Mouse (Mus musculus) kidney, postnatal 0 days (tissue): ENCODE results near the gene Acss3. TPM values are rescaled to one million over a fixed set of nuclear protein-coding genes. Genes with fewer than 3 reads are reported as not detected.

Source experiments
- ATAC-seq: fragments of 200-750 bp; cut with Nextera tagmentation; replicated peaks from 2 replicates; pipeline ENCODE4 v1.8.0; 2017; ENCODE audit warnings: low read depth, moderate number of reproducible peaks, moderate TSS enrichment, moderate library complexity; ENCODE audit not compliant: low FRiP score
- DNase-seq: peaks from one replicate; pipeline ENCODE4 v3.0.0-alpha.2; 2016; ENCODE audit warnings: low spot score
- H3K27ac ChIP-seq: fragments of 300-500 bp; sonication (generic); 2 replicates; pipeline ENCODE4 v1.5.1; 2014; ENCODE audit warnings: mild to moderate bottlenecking
- H3K27me3 ChIP-seq: fragments of 300-500 bp; sonication (generic); 2 replicates; pipeline ENCODE4 v1.6.1; 2014; ENCODE audit warnings: low read length, mixed read lengths; ENCODE audit not compliant: insufficient read depth
- H3K36me3 ChIP-seq: fragments of 300-500 bp; sonication (generic); 2 replicates; pipeline ENCODE4 v1.6.1; 2014; ENCODE audit warnings: low read length, mixed read lengths; ENCODE audit not compliant: insufficient read depth
- H3K4me1 ChIP-seq: fragments of 300-500 bp; sonication (generic); replicated peaks from 2 replicates; pipeline ENCODE4 v1.6.1; 2014; ENCODE audit warnings: antibody characterized with exemption, low read length, mixed read lengths; ENCODE audit not compliant: insufficient read depth
- H3K4me2 ChIP-seq: fragments of 300-500 bp; sonication (generic); 2 replicates; pipeline ENCODE4 v1.6.1; 2014; ENCODE audit warnings: mild to moderate bottlenecking, low read length, moderate library complexity, mixed read lengths
- H3K4me3 ChIP-seq: fragments of 300-500 bp; sonication (generic); replicated peaks from 2 replicates; pipeline ENCODE4 v1.5.1; 2014; ENCODE audit warnings: low read depth, low read length
- H3K9ac ChIP-seq: fragments of 300-500 bp; sonication (generic); 2 replicates; pipeline ENCODE4 v1.6.1; 2014; ENCODE audit warnings: low read depth, low read length
- H3K9me3 ChIP-seq: fragments of 300-500 bp; sonication (generic); replicated peaks from 2 replicates; pipeline ENCODE4 v1.6.1; 2016; ENCODE audit warnings: low read length, inconsistent platforms, mixed read lengths
- CTCF ChIP-seq: IDR thresholded peaks from 2 replicates; pipeline ENCODE4 v1.5.1; 2016; ENCODE audit warnings: antibody characterized with exemption, low read depth, mild to moderate bottlenecking, moderate library complexity
- WGBS: fragments of 180-500 bp; shearing (Covaris S2); extraction: QIAGEN DNeasy Blood & Tissue Kit; methylation state at CpG from one replicate; pipeline ENCODE4 v1.1.7; 2014; 5-methylcytosine and 5-hydroxymethylcytosine counted together
- polyA plus RNA-seq: library from polyadenylated mRNA; unstranded; fragments of >200 nt; fragmentation: Nextera tagmentation; extraction: Ambion mirVana; gene quantifications from 2 replicates; pipeline ENCODE4 v1.2.1, GENCODE M21; 2015

Gene Acss3
- polyA plus RNA-seq, 1 experiment from 2014 or later: 3.6 TPM

GRCm38 (mm10) chr10:107122744-107123528 lies 532 bp downstream of the Acss3 start:
- Histone ChIP-seq H3K4me1 (no peaks in the 10 kb centered on the region; the same call in 1 of the 2 replicates), H3K4me3 (peak overlapping the region; percentile 50), H3K9ac (peak overlapping the region; percentile 58), H3K36me3 (no peaks in the 10 kb centered on the region), H3K27me3 (no peaks in the 10 kb centered on the region), H3K9me3 (no peaks in the 10 kb centered on the region), H3K27ac (no peak overlapping the region), H3K4me2 (peak overlapping the region; percentile 65)
- no peak for DNase-seq
- TF ChIP-seq CTCF: no peak
- 15% methylated on average over 9 of the region's 9 CpGs for WGBS
- ATAC-seq: peak; percentile 59

DNA sequence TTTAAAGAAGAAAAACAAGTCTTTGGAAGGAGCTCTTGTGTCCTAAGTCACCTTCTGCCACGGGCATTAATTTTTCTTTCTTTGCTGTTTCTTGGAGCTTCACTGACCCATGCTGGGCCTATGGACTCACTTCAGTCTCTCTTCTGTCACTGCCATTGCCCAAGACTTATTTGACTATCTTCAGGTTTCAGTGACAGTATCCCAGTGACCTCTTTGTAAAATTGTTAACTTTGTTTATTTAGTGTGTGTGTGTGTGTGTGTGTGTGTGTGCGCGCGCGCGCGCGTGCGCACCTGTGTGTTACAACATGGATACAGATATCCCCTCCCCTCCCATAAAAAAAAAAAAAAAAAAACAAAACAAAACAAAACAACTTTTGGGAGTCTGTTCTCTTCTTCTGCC lies 2.2 kb downstream of the Acss3 start:
- ATAC-seq (no peak), DNase-seq (no peak)
- H3K4me1 ChIP-seq: no peaks in the 10 kb centered on the region; the same call in 1 of the 2 replicates
- H3K4me3 ChIP-seq: no peak overlapping the region
- no peak for TF ChIP-seq CTCF
- H3K4me2 ChIP-seq: no peak overlapping the region
- 96% methylated on average over 9 of the region's 9 CpGs for WGBS
- no peak overlapping the region for H3K9ac ChIP-seq
- H3K9me3 ChIP-seq: no peaks in the 10 kb centered on the region
- no peaks in the 10 kb centered on the region for H3K36me3 ChIP-seq
- no peaks in the 10 kb centered on the region for H3K27me3 ChIP-seq
- no peak overlapping the region for H3K27ac ChIP-seq

- H3K4me3 ChIP-seq: no peak overlapping the region
- no peak for TF ChIP-seq CTCF
- no peak for ATAC-seq
- 66% methylated on average over 2 of the region's 2 CpGs for WGBS
- H3K36me3 ChIP-seq: no peaks in the 10 kb centered on the region
- DNase-seq: no peak
- H3K27ac ChIP-seq: no peak overlapping the region
- H3K27me3 ChIP-seq: no peaks in the 10 kb centered on the region
- H3K9me3 ChIP-seq: no peaks in the 10 kb centered on the region
- no peaks in the 10 kb centered on the region; the same call in 1 of the 2 replicates for H3K4me1 ChIP-seq
- H3K9ac ChIP-seq: no peak overlapping the region
- no peak overlapping the region for H3K4me2 ChIP-seq
These were observed 4.3 kb downstream of the Acss3 start for GRCm38 (mm10) chr10:107119135-107119534.

DNA sequence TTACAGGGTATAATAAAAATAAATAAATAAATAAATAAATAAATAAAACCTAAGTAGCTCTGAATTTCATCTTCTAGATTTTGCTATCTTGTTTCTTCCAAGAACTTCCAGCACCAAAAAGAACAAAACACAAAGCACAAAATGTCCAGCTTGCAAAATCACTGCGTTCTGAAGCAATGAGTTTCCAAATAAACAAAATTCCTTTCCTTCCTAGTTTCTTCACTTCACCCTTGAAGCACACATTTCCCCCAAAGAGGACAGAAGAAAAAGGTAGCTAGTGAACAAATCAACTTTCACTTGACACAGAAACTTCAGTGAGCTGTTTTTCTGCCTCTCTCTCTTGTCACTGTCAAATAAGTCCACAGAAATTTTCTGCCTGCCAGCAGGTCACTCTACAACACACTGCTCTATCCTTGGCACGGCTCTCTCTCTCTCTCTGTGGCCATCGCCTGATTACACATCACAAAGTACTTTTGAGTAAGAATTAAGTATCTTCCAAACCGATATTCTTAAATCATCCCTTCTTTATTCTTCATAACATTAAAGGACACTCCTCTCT lies 6.7 kb downstream of the Acss3 start:
- H3K9me3 ChIP-seq: no peaks in the 10 kb centered on the region
- ATAC-seq (no peak), DNase-seq (peak; percentile 11)
- H3K27ac ChIP-seq: no peak overlapping the region
- WGBS: 45% methylated on average over 4 of the region's 4 CpGs
- no peaks in the 10 kb centered on the region for H3K36me3 ChIP-seq
- no peak overlapping the region for H3K4me3 ChIP-seq
- no peaks in the 10 kb centered on the region for H3K27me3 ChIP-seq
- no peak for TF ChIP-seq CTCF
- no peak overlapping the region for H3K9ac ChIP-seq
- H3K4me1 ChIP-seq: no peaks in the 10 kb centered on the region
- no peak overlapping the region for H3K4me2 ChIP-seq

DNA sequence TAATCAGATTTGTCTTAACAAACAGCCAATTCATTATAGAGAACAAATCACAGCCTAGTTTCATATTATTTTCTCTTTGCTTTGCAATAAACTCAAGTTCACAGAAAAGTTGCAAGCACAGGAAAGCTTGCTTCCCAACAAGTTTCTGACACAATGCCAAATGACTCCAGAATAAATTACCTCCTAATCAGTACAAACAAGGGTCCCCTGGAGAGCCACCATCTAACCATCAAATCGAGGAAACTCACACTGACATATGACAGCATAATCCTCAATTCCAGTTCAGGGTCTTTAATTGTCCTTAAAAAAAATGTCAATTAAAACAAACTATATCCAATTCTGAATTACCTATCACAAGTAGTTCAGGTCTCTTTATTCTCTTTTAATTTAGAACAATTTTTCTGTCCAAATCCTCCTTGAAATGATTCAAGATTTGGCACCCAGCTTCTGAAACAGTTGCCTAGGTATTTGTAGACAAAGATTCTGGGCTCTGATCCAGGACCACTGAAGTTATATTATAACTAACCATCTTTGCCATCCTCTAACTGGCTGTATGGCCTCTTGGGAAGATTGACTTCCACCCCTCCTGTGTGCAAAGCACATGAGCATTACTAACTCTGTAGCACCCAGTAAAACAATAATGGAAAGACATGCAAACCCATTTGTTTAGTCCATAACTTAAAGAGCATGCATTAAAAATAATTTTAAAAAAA lies 7.4 kb downstream of the Acss3 start:
- no peak overlapping the region for H3K4me2 ChIP-seq
- H3K36me3 ChIP-seq: no peaks in the 10 kb centered on the region
- no peaks in the 10 kb centered on the region for H3K9me3 ChIP-seq
- H3K27me3 ChIP-seq: no peaks in the 10 kb centered on the region
- no peak for DNase-seq
- no peak overlapping the region for H3K9ac ChIP-seq
- H3K4me1 ChIP-seq: no peaks in the 10 kb centered on the region
- no peak for TF ChIP-seq CTCF
- no peak for ATAC-seq
- WGBS: 21% methylated on average over 1 of the region's 1 CpGs
- H3K27ac ChIP-seq: no peak overlapping the region
- H3K4me3 ChIP-seq: no peak overlapping the region

GRCm38 (mm10) chr10:107115121-107115520 lies 8.3 kb downstream of the Acss3 start:
- ATAC-seq (no peak), DNase-seq (no peak)
- Histone ChIP-seq H3K4me3 (no peak overlapping the region), H3K4me1 (no peaks in the 10 kb centered on the region), H3K27ac (no peak overlapping the region), H3K9me3 (no peaks in the 10 kb centered on the region), H3K36me3 (no peaks in the 10 kb centered on the region), H3K9ac (no peak overlapping the region), H3K4me2 (no peak overlapping the region), H3K27me3 (no peaks in the 10 kb centered on the region)
- no peak for TF ChIP-seq CTCF
- 47% methylated on average over 1 of the region's 1 CpGs for WGBS
